Mouse (Mus musculus): ENCODE data around the gene Tmed8. TPM values are rescaled to one million over a fixed set of nuclear protein-coding genes. Genes with fewer than 3 reads are reported as not detected.
"Not testable (repeated sequence)": the region's sequence is repeated elsewhere in the genome, so short reads cannot be mapped to it uniquely, and the experiment has no call there.

The Tmed8 gene
- polyA plus RNA-seq, 1 experiment, result 0.01 TPM

DNA sequence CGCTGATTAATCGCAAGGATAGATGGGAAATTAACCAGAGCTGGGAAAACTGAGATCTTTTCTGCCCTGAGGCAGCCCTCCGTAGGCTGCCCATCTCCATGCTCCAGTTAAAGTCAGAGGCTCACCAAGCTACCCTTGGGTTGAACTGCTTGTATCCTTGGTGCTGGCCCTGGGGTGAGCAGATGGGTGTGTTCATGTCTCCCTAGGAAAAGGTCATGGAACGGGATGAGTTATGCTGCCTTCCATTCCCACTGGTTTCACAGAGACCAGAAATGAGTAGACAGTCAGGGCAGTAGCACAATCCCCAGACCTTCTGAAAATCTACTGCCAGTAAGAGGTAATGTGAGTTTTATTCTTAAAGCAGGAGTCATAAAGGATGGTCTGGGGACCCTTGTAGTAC lies 22.6 kb downstream of the Tmed8 start:
- H3K4me3 ChIP-seq (replicated peaks), result no peak overlapping the region
- peaks cover 2% of the 10 kb centered on the region for H3K36me3 ChIP-seq (ENCODE audit: control insufficient read depth)
- H3K9me3 ChIP-seq (ENCODE audit: control insufficient read depth, low read length), result no peaks in the 10 kb centered on the region
- H3K4me1 ChIP-seq (ENCODE audit: control insufficient read depth), result no peaks in the 10 kb centered on the region
- H3K27me3 ChIP-seq (ENCODE audit: control insufficient read depth), result no peaks in the 10 kb centered on the region
- TF ChIP-seq TAL1 (IDR thresholded peaks at IDR 0.05; ENCODE audit: low read length) (no peak), GATA1 (IDR thresholded peaks at IDR 0.05; ENCODE audit: low read length) (no peak)

DNA sequence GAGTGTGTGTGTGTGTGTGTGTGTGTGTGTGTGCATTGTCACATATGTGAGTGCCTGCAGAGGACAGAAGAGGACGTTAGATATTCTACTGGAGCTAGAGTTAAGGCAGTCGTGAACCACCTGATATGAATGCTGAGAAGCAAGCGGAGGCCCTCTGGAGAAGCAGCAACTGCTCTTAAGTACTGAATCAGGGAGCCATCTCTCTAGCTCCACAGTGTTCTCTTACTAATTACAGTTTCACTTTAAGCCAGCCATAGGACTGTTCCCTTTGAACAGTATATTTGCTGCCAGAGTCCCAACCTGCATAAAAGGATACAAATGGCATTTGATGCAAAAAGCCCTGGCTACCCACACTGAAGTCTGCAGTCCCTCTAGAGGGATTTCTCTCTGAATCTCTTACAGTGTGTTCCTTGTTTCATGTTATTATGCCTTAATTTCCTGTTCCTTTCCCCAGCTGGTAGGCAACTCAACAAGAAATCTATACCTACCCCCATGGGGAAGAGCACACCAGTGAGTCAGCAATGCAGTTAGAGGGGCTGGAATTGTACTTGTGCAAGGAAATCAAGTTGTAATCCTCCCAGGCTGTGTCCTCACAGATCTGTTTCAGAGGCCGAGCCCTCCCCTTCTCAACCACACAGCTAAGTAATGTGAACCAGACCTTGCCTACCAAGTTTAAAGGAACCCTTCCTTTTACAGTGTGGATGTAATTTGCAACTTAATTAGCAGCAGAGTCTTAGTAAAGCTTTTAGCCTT lies 24.9 kb downstream of the Tmed8 start:
- Histone ChIP-seq H3K27me3 (ENCODE audit: control insufficient read depth) (no peaks in the 10 kb centered on the region), H3K9me3 (ENCODE audit: control insufficient read depth, low read length) (no peaks in the 10 kb centered on the region), H3K36me3 (ENCODE audit: control insufficient read depth) (peaks cover 11% of the 10 kb centered on the region), H3K4me1 (ENCODE audit: control insufficient read depth) (no peaks in the 10 kb centered on the region), H3K4me3 (replicated peaks) (no peak overlapping the region)
- no peak for TF ChIP-seq GATA1 (IDR thresholded peaks at IDR 0.05; ENCODE audit: low read length)
- no peak for TF ChIP-seq TAL1 (IDR thresholded peaks at IDR 0.05; ENCODE audit: low read length)

GRCm38 (mm10) chr12:87160815-87161214 lies 39.4 kb downstream of the Tmed8 start:
- Histone ChIP-seq H3K4me3 (replicated peaks) (no peak overlapping the region), H3K27me3 (ENCODE audit: control insufficient read depth) (no peaks in the 10 kb centered on the region), H3K9me3 (ENCODE audit: control insufficient read depth, low read length) (peaks cover 3% of the 10 kb centered on the region), H3K36me3 (ENCODE audit: control insufficient read depth) (peaks cover 41% of the 10 kb centered on the region), H3K4me1 (ENCODE audit: control insufficient read depth) (peaks cover 31% of the 10 kb centered on the region)
- TF ChIP-seq TAL1 (IDR thresholded peaks at IDR 0.05; ENCODE audit: low read length) (no peak), GATA1 (IDR thresholded peaks at IDR 0.05; ENCODE audit: low read length) (no peak)

GRCm38 (mm10) chr12:87160310-87160709 lies 39.9 kb downstream of the Tmed8 start:
- Histone ChIP-seq H3K9me3 (ENCODE audit: control insufficient read depth, low read length) (peaks cover 8% of the 10 kb centered on the region), H3K4me1 (ENCODE audit: control insufficient read depth) (peaks cover 31% of the 10 kb centered on the region), H3K4me3 (replicated peaks) (no peak overlapping the region), H3K27me3 (ENCODE audit: control insufficient read depth) (no peaks in the 10 kb centered on the region), H3K36me3 (ENCODE audit: control insufficient read depth) (peaks cover 45% of the 10 kb centered on the region)
- no peak for TF ChIP-seq GATA1 (IDR thresholded peaks at IDR 0.05; ENCODE audit: low read length)

DNA sequence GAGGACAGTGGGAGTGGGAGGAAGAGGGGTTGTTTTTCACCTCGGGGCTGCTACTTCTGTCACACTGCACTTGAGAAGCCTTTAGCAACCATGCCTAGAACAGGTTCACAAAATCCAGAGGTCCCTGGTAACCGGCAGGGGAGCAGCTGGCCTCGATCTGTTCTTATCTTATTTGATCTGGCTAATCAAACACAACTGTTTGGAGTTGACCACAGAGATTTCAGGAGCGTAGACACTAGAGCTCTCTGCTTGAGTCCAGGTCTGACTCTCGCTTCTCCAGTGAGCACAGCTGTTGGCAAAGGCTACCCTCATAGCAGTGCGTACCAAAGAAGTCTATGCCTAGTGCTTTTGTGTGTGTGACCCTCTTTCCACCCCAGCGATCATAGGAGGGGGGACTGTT lies 42.2 kb downstream of the Tmed8 start:
- Histone ChIP-seq H3K27me3 (ENCODE audit: control insufficient read depth) (no peaks in the 10 kb centered on the region), H3K9me3 (ENCODE audit: control insufficient read depth, low read length) (peaks cover 22% of the 10 kb centered on the region), H3K4me3 (replicated peaks) (peak overlapping the region; percentile 32), H3K36me3 (ENCODE audit: control insufficient read depth) (peaks cover 32% of the 10 kb centered on the region), H3K4me1 (ENCODE audit: control insufficient read depth) (peaks cover 28% of the 10 kb centered on the region)
- TF ChIP-seq TAL1 (IDR thresholded peaks at IDR 0.05; ENCODE audit: low read length) (no peak), GATA1 (IDR thresholded peaks at IDR 0.05; ENCODE audit: low read length) (no peak)

GRCm38 (mm10) chr12:87157361-87157760 lies 42.9 kb downstream of the Tmed8 start:
- Histone ChIP-seq H3K4me3 (replicated peaks) (peak overlapping the region; percentile 48), H3K36me3 (ENCODE audit: control insufficient read depth) (peaks cover 25% of the 10 kb centered on the region)

DNA sequence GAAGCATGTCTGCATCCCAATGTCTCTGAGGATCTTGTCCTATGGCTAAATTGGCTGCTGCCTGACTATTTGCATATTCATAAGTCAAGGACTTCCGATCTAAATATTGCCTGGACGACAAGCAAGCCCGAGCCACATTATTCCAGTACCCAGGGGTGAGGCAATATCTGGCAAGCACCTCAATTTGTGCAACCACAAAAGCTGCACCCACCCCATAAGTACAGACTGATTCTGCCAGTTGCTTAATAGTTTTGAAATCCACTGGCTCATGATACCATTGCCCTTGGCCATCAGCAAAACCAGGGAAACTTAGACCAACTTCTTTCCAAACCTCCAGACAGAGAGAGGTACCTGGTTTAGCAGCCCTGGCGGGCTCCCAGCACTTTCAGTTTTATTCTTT lies 45.8 kb downstream of the Tmed8 start:
- Histone ChIP-seq H3K36me3 (ENCODE audit: control insufficient read depth) (peaks cover 16% of the 10 kb centered on the region), H3K9me3 (ENCODE audit: control insufficient read depth, low read length) (peaks cover 39% of the 10 kb centered on the region)
- H3K4me3 ChIP-seq (replicated peaks); H3K27me3 ChIP-seq (ENCODE audit: control insufficient read depth); H3K4me1 ChIP-seq (ENCODE audit: control insufficient read depth): not testable (repeated sequence)

More at GRCm38 (mm10) chr12:87157361-87157760, 42.9 kb downstream of the Tmed8 start:
- TF ChIP-seq TAL1 (IDR thresholded peaks at IDR 0.05; ENCODE audit: low read length), result no peak
- TF ChIP-seq GATA1 (IDR thresholded peaks at IDR 0.05; ENCODE audit: low read length), result no peak
- H3K9me3 ChIP-seq (ENCODE audit: control insufficient read depth, low read length), result peaks cover 27% of the 10 kb centered on the region
- H3K4me1 ChIP-seq (ENCODE audit: control insufficient read depth), result peaks cover 21% of the 10 kb centered on the region
- H3K27me3 ChIP-seq (ENCODE audit: control insufficient read depth), result no peaks in the 10 kb centered on the region

DNA sequence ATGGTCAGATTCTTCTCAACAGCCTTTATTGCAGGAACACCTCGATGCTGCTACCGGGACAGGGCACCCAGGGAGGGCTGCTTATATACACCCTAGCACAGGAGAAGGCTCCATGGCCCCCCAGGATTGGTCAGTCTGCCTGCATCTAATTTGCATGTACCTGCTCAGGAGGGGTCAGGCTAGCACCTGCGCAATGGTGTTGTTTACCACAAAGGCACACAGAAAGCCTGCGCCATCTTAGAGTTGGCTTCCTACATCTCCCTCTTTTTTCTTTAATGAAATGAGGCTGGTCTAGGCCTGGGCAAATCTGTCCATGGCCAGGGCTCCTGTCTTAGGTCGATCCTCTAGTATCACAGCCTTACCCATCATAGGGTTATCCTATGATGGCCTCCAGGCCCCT lies 50.8 kb downstream of the Tmed8 start:
- TF ChIP-seq TAL1 (IDR thresholded peaks at IDR 0.05; ENCODE audit: low read length) (no peak), GATA1 (IDR thresholded peaks at IDR 0.05; ENCODE audit: low read length) (no peak)
- H3K9me3 ChIP-seq (ENCODE audit: control insufficient read depth, low read length), result peaks cover 29% of the 10 kb centered on the region

GRCm38 (mm10) chr12:87148136-87148535 lies 52.1 kb downstream of the Tmed8 start:
- TF ChIP-seq TAL1 (IDR thresholded peaks at IDR 0.05; ENCODE audit: low read length), result no peak
- TF ChIP-seq GATA1 (IDR thresholded peaks at IDR 0.05; ENCODE audit: low read length), result no peak
- H3K9me3 ChIP-seq (ENCODE audit: control insufficient read depth, low read length), result peaks cover 20% of the 10 kb centered on the region
- peak overlapping the region; percentile 97 for H3K4me3 ChIP-seq (replicated peaks)
- H3K36me3 ChIP-seq (ENCODE audit: control insufficient read depth), result peaks cover 9% of the 10 kb centered on the region
- H3K4me1 ChIP-seq (ENCODE audit: control insufficient read depth), result peaks cover 25% of the 10 kb centered on the region
- no peaks in the 10 kb centered on the region for H3K27me3 ChIP-seq (ENCODE audit: control insufficient read depth)

More for the DNA sequence above, 50.8 kb downstream of the Tmed8 start:
- Histone ChIP-seq H3K27me3 (ENCODE audit: control insufficient read depth) (no peaks in the 10 kb centered on the region), H3K4me1 (ENCODE audit: control insufficient read depth) (peaks cover 25% of the 10 kb centered on the region), H3K4me3 (replicated peaks) (no peak overlapping the region), H3K36me3 (ENCODE audit: control insufficient read depth) (peaks cover 9% of the 10 kb centered on the region)

Measured in erythroblast, embryonic 14.5 days (primary cell).